Mouse (Mus musculus): ENCODE measurements at regions not wholly inside any gene's neighbourhood (a gene's known extent, or its start where the extent isn't known, plus 50 kb on each side); places are given as distances from the start of the nearest gene placed in this dataset.

DNA sequence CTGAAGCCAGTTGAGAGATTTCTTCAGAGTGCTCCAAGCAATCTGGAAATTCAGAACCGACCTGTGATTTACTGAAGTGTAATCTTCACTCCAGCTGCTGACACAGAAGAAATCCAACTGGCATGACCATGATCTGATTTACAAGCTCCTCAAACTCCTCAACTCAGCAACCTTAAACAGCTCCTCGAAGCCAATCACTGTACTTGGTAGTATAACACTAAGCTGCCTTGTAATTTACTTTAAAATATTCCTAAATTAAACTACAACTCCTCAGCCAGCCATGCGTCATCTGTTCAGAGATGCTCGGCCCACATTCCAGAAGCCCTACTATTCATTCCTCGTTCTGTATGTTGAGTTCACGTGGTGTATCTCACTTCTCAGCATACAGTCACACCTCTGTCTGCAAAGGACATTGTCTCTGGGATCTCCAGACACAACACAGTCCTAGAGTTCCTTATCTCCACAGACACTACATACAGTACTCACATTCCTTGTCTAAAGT is 116.0 kb upstream of the Smad1 start:
- TF ChIP-seq CTCF (IDR thresholded peaks at IDR 0.05; ENCODE audit: control insufficient read depth, insufficient read depth, insufficient replicate concordance, low read depth, low read length) (no peak), POLR2A (IDR thresholded peaks at IDR 0.05; ENCODE audit: control insufficient read depth, low read depth, low read length) (no peak)
